Mouse (Mus musculus) brown adipose tissue, adult 24 weeks (tissue): Measurements from ENCODE around the gene Haao. TPM values are rescaled to one million over a fixed set of nuclear protein-coding genes. Genes with fewer than 3 reads are reported as not detected.

ENCODE experiments used
- H3K27ac ChIP-seq: fragments of 200-500 bp; replicated peaks from 2 replicates; pipeline ENCODE4 v1.5.1; 2012; ENCODE audit warnings: low read depth, mild to moderate bottlenecking, low read length
- H3K4me1 ChIP-seq: fragments of 200-500 bp; 2 replicates; pipeline ENCODE4 v1.6.1; 2012; ENCODE audit warnings: low read length, mixed read lengths; ENCODE audit not compliant: control insufficient read depth, insufficient read depth, insufficient read length
- H3K4me3 ChIP-seq: fragments of 200-500 bp; 2 replicates; pipeline ENCODE4 v1.5.1; 2012; ENCODE audit warnings: low read depth, mild to moderate bottlenecking, low read length, moderate library complexity; ENCODE audit not compliant: insufficient read depth
- polyA plus RNA-seq: library from polyadenylated mRNA; stranded (reverse); fragments of >200 nt; gene quantifications from 2 replicates; pipeline ENCODE4 v1.2.4, GENCODE M21; 2012; ENCODE audit not compliant: missing spikeins, insufficient read depth, insufficient read length

The Haao gene
- polyA plus RNA-seq, 1 experiment = not detected

- H3K4me3 ChIP-seq = no peak overlapping the region
- no peak overlapping the region for H3K27ac ChIP-seq
- H3K4me1 ChIP-seq = no peaks in the 10 kb centered on the region
Observed at GRCm38 (mm10) chr17:83803987-83804386, 43.8 kb downstream of the Haao start.

GRCm38 (mm10) chr17:83799506-83800050, 48.2 kb downstream of the Haao start:
- Histone ChIP-seq H3K4me3 (no peak overlapping the region), H3K4me1 (no peaks in the 10 kb centered on the region), H3K27ac (no peak overlapping the region)

- no peak overlapping the region for H3K4me3 ChIP-seq
- no peaks in the 10 kb centered on the region for H3K4me1 ChIP-seq
- no peak overlapping the region for H3K27ac ChIP-seq
Observed at GRCm38 (mm10) chr17:83795121-83795520, 52.6 kb downstream of the Haao start.

GRCm38 (mm10) chr17:83792388-83792787, 55.4 kb downstream of the Haao start:
- no peak overlapping the region for H3K27ac ChIP-seq
- H3K4me1 ChIP-seq = no peaks in the 10 kb centered on the region
- H3K4me3 ChIP-seq = no peak overlapping the region

GRCm38 (mm10) chr17:83790158-83790557, 57.6 kb downstream of the Haao start:
- Histone ChIP-seq H3K27ac (no peak overlapping the region), H3K4me3 (no peak overlapping the region), H3K4me1 (no peaks in the 10 kb centered on the region)

GRCm38 (mm10) chr17:83786418-83786817, 61.3 kb downstream of the Haao start:
- Histone ChIP-seq H3K27ac (no peak overlapping the region), H3K4me3 (no peak overlapping the region), H3K4me1 (no peaks in the 10 kb centered on the region)

GRCm38 (mm10) chr17:83782740-83783139, 65.0 kb downstream of the Haao start:
- Histone ChIP-seq H3K4me1 (no peaks in the 10 kb centered on the region), H3K27ac (no peak overlapping the region), H3K4me3 (no peak overlapping the region)

Other genes starting within 250 kb of the Haao start
- gene Kcng3, start 216.1 kb downstream of the Haao start, polyA plus RNA-seq = not detected in 2 replicates
- gene Mta3, start 141.8 kb downstream of the Haao start, polyA plus RNA-seq = 22.4 and 31.3 TPM in 2 replicates